Mouse (Mus musculus): ENCODE data around the gene Kcnh6. TPM values are rescaled to one million over a fixed set of nuclear protein-coding genes. Genes with fewer than 3 reads are reported as not detected.
A peak's percentile ranks its signal among the peaks of the same experiment; 100 is the strongest.

Kcnh6 gene
- 0.92 and 2.8 TPM in 2 replicates for total RNA-seq (2014; rRNA removed)
- polyA plus RNA-seq (2015; fragmentation: Nextera tagmentation; extraction: Ambion mirVana): 0.80 and 1.5 TPM in 2 replicates

DNA sequence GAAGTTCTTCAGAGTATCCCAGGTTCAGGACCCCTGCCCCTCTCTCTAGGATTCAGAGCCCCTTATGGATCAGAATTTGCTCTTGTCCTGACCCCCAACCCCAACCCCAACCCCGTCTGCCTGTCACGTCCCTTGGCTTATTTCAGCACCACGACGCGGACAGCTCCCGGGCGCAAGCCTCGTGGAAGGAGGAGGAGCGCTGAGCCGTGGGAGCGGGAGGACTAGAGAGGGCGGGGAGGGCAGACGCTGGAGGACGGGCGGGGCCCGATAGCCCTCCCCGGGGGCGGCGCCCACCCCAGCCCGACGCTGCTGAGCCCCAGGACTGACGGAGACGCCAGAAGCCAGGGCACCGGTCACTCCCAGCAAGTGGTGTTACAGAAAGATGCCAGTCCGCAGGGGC lies at the start of gene Kcnh6:
Gene Kcnh6, plus strand, starts transcription at position 304 of the 400 bp plus-strand sequence.
- H3K9me3 ChIP-seq (ENCODE audit: low read length): no peaks in the 10 kb centered on the region
- no peaks in the 10 kb centered on the region for H3K4me1 ChIP-seq (ENCODE audit: insufficient read depth)
- no peaks in the 10 kb centered on the region for H3K36me3 ChIP-seq (ENCODE audit: insufficient read depth)
- H3K9ac ChIP-seq: no peak within 1 kb of the TSS
- no peak within 1 kb of the TSS for H3K27ac ChIP-seq (ENCODE audit: low read depth, low read length)
- no peaks in the 10 kb centered on the region; the same call in 1 of the 2 replicates for H3K27me3 ChIP-seq (ENCODE audit: insufficient read depth, low read length)
- H3K4me2 ChIP-seq (ENCODE audit: low read depth): peak within 1 kb of the TSS; percentile 46
- ATAC-seq (no peak), DNase-seq (no peak)
- TF ChIP-seq CTCF (IDR thresholded peaks at IDR 0.05; ENCODE audit: low read depth): no peak
- WGBS: under 1% methylated on average over 24 of the region's 25 CpGs
- H3K4me3 ChIP-seq (ENCODE audit: low read depth, low read length): peak within 1 kb of the TSS; percentile 17; the same call in 1 of the 2 replicates

DNA sequence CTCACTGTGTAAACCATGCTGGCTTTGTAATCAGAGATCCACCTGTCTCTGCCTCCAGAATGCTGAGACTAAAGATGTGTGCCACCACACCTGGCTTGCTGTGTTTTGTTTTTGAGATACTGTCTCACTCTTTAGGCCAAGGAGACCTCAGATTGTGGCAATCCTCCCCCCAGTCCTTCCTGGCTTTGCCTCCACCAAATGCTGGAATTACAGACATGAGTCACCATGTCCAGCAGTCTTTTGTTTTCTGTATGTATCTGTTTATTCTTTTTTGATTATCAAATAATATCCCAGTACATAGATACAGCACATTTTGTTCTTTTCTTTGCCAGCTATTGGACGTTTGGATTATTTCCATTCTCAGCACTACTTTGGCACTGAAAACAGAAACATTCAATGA lies 49.4 kb upstream of the Kcnh6 start:
- no peak overlapping the region for H3K27ac ChIP-seq (ENCODE audit: low read depth, low read length)
- no peaks in the 10 kb centered on the region for H3K27me3 ChIP-seq (ENCODE audit: insufficient read depth, low read length)
- no peak overlapping the region for H3K9ac ChIP-seq
- TF ChIP-seq CTCF (IDR thresholded peaks at IDR 0.05; ENCODE audit: low read depth): no peak
- no peaks in the 10 kb centered on the region for H3K4me1 ChIP-seq (ENCODE audit: insufficient read depth)
- H3K36me3 ChIP-seq (ENCODE audit: insufficient read depth): no peaks in the 10 kb centered on the region
- H3K4me3 ChIP-seq (ENCODE audit: low read depth, low read length): no peak overlapping the region
- 48% methylated on average over 1 of the region's 1 CpGs for WGBS
- no peak for DNase-seq
- no peaks in the 10 kb centered on the region for H3K9me3 ChIP-seq (ENCODE audit: low read length)
- H3K4me2 ChIP-seq (ENCODE audit: low read depth): no peak overlapping the region
- no peak for ATAC-seq

DNA sequence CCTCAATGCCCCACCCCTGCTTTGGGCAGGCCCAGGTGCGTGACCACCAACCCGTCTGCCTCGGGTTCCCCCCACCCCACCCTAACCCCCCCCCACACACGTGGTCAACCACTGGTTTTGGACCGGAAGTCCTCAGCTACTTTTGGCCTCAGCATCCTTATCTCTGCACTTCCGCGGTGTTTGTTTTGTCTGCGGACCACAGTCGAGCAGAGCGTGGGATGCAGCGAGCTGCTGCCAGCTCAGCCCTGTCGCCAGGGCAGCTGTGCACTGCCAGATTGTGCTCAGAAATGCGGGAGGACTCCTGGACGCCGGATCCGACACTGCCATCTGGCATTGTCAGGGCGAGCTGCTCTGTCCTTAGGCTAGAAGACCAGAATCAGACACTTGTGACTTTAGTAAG lies 48.6 kb upstream of the Kcnh6 start:
- H3K36me3 ChIP-seq (ENCODE audit: insufficient read depth): no peaks in the 10 kb centered on the region
- ATAC-seq: peak; percentile 66
- no peak overlapping the region for H3K4me2 ChIP-seq (ENCODE audit: low read depth)
- no peak overlapping the region for H3K4me3 ChIP-seq (ENCODE audit: low read depth, low read length)
- H3K27ac ChIP-seq (ENCODE audit: low read depth, low read length): no peak overlapping the region
- no peak overlapping the region for H3K9ac ChIP-seq
- no peaks in the 10 kb centered on the region for H3K9me3 ChIP-seq (ENCODE audit: low read length)
- 38% methylated on average over 17 of the region's 17 CpGs for WGBS
- no peaks in the 10 kb centered on the region for H3K4me1 ChIP-seq (ENCODE audit: insufficient read depth)
- no peak for DNase-seq
- H3K27me3 ChIP-seq (ENCODE audit: insufficient read depth, low read length): no peaks in the 10 kb centered on the region
- TF ChIP-seq CTCF (IDR thresholded peaks at IDR 0.05; ENCODE audit: low read depth): no peak

DNA sequence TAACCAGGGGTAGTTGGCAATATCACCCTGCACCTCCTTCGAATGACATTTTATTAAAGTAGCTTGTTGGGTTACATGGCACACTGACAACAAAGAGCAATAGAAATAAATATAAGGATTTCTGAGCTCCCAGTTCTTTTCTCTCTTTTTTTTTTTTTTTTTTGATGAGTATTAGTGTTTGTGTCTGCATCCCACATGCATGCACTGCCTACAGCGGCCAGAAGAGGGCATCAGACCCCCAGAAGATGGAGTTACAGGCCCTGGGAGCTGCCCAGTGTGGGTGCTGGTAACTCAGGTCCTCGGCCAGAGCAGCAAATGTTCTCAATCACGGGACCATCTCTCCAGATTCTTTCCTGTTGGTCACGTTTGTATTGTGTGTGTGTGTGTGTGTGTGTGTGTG lies 43.2 kb upstream of the Kcnh6 start:
- H3K36me3 ChIP-seq (ENCODE audit: insufficient read depth): no peaks in the 10 kb centered on the region
- WGBS: 71% methylated on average over 5 of the region's 5 CpGs
- H3K27me3 ChIP-seq (ENCODE audit: insufficient read depth, low read length): no peaks in the 10 kb centered on the region; the same call in 1 of the 2 replicates
- H3K9ac ChIP-seq: no peak overlapping the region
- H3K27ac ChIP-seq (ENCODE audit: low read depth, low read length): no peak overlapping the region
- H3K9me3 ChIP-seq (ENCODE audit: low read length): no peaks in the 10 kb centered on the region
- TF ChIP-seq CTCF (IDR thresholded peaks at IDR 0.05; ENCODE audit: low read depth): peak; percentile 38
- H3K4me3 ChIP-seq (ENCODE audit: low read depth, low read length): no peak overlapping the region
- H3K4me2 ChIP-seq (ENCODE audit: low read depth): no peak overlapping the region
- H3K4me1 ChIP-seq (ENCODE audit: insufficient read depth): peaks cover 5% of the 10 kb centered on the region; the same call in 1 of the 2 replicates
- DNase-seq (no peak), ATAC-seq (no peak)

DNA sequence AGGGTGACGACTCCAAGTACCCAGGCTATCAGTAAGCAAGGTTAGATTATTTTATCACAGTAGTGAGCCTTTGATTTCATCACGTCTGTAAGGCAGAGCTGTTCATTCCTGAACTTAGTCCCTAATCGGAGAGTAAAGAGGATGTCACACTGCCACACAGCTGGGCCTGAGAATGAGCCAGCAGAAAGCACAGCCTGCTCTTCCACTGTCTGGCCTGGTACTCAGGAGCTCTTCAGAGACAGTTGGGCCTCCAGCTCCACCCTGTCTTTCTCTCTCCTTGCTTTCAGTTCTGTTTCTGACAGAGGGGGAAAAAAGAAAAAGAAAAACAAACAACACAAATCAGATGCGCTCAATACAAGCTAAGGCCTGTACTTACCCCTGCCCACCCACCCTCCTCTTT lies 41.6 kb upstream of the Kcnh6 start:
- Histone ChIP-seq H3K4me3 (ENCODE audit: low read depth, low read length) (no peak overlapping the region), H3K9ac (no peak overlapping the region), H3K4me1 (ENCODE audit: insufficient read depth) (peaks cover 5% of the 10 kb centered on the region; the same call in 1 of the 2 replicates), H3K36me3 (ENCODE audit: insufficient read depth) (no peaks in the 10 kb centered on the region), H3K9me3 (ENCODE audit: low read length) (no peaks in the 10 kb centered on the region), H3K4me2 (ENCODE audit: low read depth) (no peak overlapping the region), H3K27ac (ENCODE audit: low read depth, low read length) (no peak overlapping the region), H3K27me3 (ENCODE audit: insufficient read depth, low read length) (no peaks in the 10 kb centered on the region; the same call in 1 of the 2 replicates)
- no peak for TF ChIP-seq CTCF (IDR thresholded peaks at IDR 0.05; ENCODE audit: low read depth)
- 71% methylated on average over 4 of the region's 4 CpGs for WGBS
- DNase-seq (no peak), ATAC-seq (no peak)

DNA sequence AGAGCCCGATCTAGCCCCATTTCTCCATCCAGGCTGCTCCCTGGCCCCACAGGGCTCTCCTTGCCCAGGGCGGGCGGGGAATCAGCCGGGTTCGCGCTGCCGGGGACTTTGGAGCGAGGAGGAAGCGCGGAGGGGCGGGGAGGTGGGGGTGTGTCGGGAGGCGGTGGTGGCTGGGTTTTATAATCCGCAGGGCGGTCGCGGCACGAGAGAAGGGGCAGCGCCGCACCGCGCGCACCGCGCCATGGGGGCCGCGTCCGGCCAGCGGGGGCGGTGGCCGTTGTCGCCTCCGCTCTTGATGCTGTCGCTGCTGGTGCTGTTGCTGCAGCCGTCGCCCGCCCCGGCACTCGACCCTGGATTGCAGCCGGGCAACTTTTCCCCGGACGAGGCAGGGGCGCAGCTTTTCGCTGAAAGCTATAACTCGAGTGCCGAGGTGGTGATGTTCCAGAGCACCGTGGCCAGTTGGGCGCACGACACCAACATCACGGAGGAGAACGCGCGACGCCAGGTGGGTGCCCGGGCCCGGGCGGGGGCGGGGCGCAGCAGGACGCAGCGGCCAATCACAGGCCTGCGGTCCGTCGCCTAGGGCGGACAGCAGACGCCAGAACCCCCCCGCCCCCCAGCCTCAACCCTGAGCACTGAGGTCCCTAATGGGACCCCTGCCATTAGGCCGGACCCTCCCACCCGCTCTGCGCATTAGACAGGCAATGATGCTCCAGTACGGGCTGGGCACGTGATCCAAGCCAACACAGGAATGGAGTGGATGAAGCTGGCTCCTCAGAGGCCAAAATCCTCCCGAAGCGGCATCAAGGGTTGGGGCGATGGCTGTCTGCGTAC lies 40.0 kb upstream of the Kcnh6 start, which contains the start of gene Ace:
Gene Ace, plus strand, starts transcription at position 205 of the 834 bp plus-strand sequence.
- H3K27ac ChIP-seq (ENCODE audit: low read depth, low read length): no peak within 1 kb of the TSS
- peak within 1 kb of the TSS; percentile 95 for H3K4me2 ChIP-seq (ENCODE audit: low read depth)
- ATAC-seq (peak; percentile 76), DNase-seq (peak; percentile 39)
- H3K36me3 ChIP-seq (ENCODE audit: insufficient read depth): no peaks in the 10 kb centered on the region
- H3K9me3 ChIP-seq (ENCODE audit: low read length): no peaks in the 10 kb centered on the region
- peaks cover 5% of the 10 kb centered on the region; the same call in 1 of the 2 replicates for H3K4me1 ChIP-seq (ENCODE audit: insufficient read depth)
- H3K27me3 ChIP-seq (ENCODE audit: insufficient read depth, low read length): no peaks in the 10 kb centered on the region; the same call in 1 of the 2 replicates
- peak within 1 kb of the TSS; percentile 51 for H3K4me3 ChIP-seq (ENCODE audit: low read depth, low read length)
- 2% methylated on average over 76 of the region's 76 CpGs for WGBS
- TF ChIP-seq CTCF (IDR thresholded peaks at IDR 0.05; ENCODE audit: low read depth): no peak
- peak within 1 kb of the TSS; percentile 39 for H3K9ac ChIP-seq

DNA sequence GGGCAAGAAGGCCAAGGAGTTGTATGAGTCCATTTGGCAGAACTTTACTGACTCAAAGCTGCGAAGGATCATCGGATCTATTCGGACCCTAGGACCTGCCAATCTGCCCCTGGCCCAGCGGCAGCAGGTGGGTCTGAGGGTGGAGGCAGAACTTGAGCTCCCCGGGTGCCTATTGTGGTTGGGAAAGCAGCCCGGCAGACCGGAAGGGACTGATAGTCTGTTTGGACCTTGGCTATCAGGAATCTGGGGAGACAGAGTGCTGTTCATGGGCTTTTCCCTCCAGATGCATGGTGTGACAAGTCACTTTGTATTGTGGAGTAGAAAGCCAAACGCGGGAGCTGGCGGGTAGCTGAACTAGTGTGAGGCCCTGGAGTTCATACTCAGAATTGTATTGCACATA lies 39.0 kb upstream of the Kcnh6 start:
- Histone ChIP-seq H3K9ac (no peak overlapping the region), H3K4me2 (ENCODE audit: low read depth) (peak overlapping the region; percentile 95), H3K9me3 (ENCODE audit: low read length) (no peaks in the 10 kb centered on the region), H3K36me3 (ENCODE audit: insufficient read depth) (no peaks in the 10 kb centered on the region), H3K27me3 (ENCODE audit: insufficient read depth, low read length) (no peaks in the 10 kb centered on the region; the same call in 1 of the 2 replicates), H3K4me1 (ENCODE audit: insufficient read depth) (peaks cover 5% of the 10 kb centered on the region; the same call in 1 of the 2 replicates), H3K27ac (ENCODE audit: low read depth, low read length) (no peak overlapping the region), H3K4me3 (ENCODE audit: low read depth, low read length) (no peak overlapping the region)
- WGBS: 43% methylated on average over 10 of the region's 10 CpGs
- DNase-seq (no peak), ATAC-seq (no peak)
- TF ChIP-seq CTCF (IDR thresholded peaks at IDR 0.05; ENCODE audit: low read depth): no peak

Measured in forebrain, postnatal 0 days (tissue).